Mouse (Mus musculus) brain, embryonic 14.5 days (tissue): ENCODE measurements around the gene Tut1.

Source experiments
- CTCF ChIP-seq: fragments of 200-500 bp; IDR thresholded peaks from 2 replicates; pipeline ENCODE4 v1.5.1; 2012; ENCODE audit warnings: inconsistent platforms, mild to moderate bottlenecking, moderate library complexity, borderline replicate concordance; ENCODE audit not compliant: insufficient read depth, insufficient read length; ENCODE audit errors: extremely low read depth
- POLR2A ChIP-seq: fragments of 200-500 bp; IDR thresholded peaks from 2 replicates; pipeline ENCODE4 v1.6.1; 2012; ENCODE audit warnings: mild to moderate bottlenecking, inconsistent platforms, borderline replicate concordance; ENCODE audit not compliant: poor library complexity, insufficient read depth, insufficient read length, severe bottlenecking; ENCODE audit errors: extremely low read depth

GRCm38 (mm10) chr19:8946929-8947328, 6.7 kb upstream of the Tut1 start:
- no peak for TF ChIP-seq CTCF
- TF ChIP-seq POLR2A, result no peak
